Mouse (Mus musculus) G1E (cell line): ENCODE measurements around the gene Gm4969.

Experiments
- CTCF ChIP-seq: IDR thresholded peaks from 2 replicates; pipeline ENCODE4 v1.5.1; 2012; ENCODE audit warnings: low read depth, low read length, inconsistent platforms, mixed read lengths
- POLR2AphosphoS5 ChIP-seq: IDR thresholded peaks from 2 replicates; pipeline ENCODE4 v1.6.1; 2012; ENCODE audit warnings: low read depth, low read length, inconsistent platforms; ENCODE audit not compliant: insufficient replicate concordance

- TF ChIP-seq POLR2AphosphoS5 = no peak
- TF ChIP-seq CTCF = 0 out of 2 replicates have a peak, but pooled peaks have one; percentile 21
Measured at GRCm38 (mm10) chr7:19131324-19131848, 13.2 kb upstream of the Gm4969 start.
